Mouse (Mus musculus): ENCODE data around the gene Igflr1. TPM values are rescaled to one million over a fixed set of nuclear protein-coding genes. Genes with fewer than 3 reads are reported as not detected.

Igflr1 gene
- polyA plus RNA-seq, 1 experiment from 2014 or later = 3.6 TPM

DNA sequence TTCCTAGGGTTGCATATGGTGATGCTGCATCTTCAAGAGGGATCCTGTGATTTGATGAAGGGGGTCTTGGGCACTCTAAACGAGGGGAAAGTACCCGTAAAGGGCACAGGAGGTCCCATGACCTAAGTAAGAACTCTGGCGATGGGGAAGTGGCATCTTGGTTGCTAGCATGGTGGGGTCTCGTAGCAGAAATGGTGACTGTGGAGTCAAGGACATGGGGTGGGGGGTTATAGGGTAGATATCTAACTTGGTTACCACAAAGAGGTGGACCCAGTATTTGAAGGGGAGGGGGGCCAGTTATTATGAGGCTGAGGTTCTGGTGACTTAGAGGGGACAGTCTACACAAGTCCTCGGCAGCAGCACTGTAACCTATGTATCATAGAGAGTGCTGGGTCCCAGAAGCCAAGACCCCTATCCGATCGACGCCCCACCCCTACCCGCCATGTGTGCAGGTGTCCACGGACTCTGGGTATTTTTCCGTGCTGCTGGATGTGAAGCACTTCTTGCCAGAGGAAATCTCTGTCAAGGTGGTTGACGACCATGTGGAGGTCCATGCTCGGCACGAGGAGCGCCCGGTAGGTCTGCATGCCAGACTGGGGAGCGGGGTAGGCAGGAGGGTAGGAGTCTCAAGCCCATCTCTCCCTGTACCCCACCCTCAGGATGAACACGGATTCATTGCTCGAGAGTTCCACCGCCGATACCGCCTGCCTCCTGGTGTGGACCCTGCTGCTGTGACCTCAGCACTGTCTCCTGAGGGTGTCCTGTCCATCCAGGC is 11.2 kb upstream of the Igflr1 start:
- peak overlapping the region; percentile 96 for H3K27ac ChIP-seq (replicated peaks)
- peak overlapping the region; percentile 80 for H3K4me2 ChIP-seq
- no peak for ATAC-seq (ENCODE audit: extremely low read depth, insufficient number of reproducible peaks, low FRiP score, low TSS enrichment)

DNA sequence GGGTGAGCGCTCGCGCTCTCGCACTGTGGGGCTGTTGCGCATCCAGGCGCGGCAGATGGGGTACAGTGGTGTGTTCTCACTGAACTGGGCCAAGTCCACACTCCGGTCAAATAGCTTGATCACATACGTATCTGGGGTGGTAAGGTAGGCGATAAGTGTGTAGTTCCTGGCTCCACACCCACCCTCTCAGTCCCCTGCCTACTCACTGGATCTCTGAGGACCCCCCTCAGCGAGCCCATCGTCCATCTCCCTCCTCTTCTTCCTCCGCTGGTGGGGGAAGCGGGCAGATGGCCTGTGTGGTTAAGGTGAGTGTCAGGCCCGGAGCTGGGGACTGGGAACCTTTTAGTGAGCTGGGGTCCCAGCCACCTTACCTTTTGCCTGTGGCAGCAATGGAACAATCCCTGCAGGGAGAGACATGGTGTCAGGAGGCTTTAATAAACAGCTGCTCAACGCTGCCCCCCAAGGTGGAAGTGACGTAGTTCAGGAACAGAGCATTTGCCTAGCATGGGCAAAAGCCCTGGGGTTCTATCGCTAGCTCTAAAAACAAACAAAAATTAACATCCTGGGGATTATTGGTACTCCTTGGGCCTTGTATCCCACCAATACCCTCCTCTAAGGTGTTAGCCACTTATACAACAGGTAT is 8.2 kb upstream of the Igflr1 start:
- H3K9me3 ChIP-seq = no peaks in the 10 kb centered on the region
- H3K4me1 ChIP-seq = peaks cover 40% of the 10 kb centered on the region
- H3K36me3 ChIP-seq = peaks cover 45% of the 10 kb centered on the region
- no peak for ATAC-seq (ENCODE audit: extremely low read depth, insufficient number of reproducible peaks, low FRiP score, low TSS enrichment)
- H3K4me3 ChIP-seq = no peak overlapping the region
- no peak overlapping the region for H3K9ac ChIP-seq
- WGBS = 91% methylated on average over 18 of the region's 18 CpGs
- no peak overlapping the region for H3K4me2 ChIP-seq
- no peaks in the 10 kb centered on the region for H3K27me3 ChIP-seq (replicated peaks)
- no peak overlapping the region for H3K27ac ChIP-seq (replicated peaks)

More for the DNA sequence above, 11.2 kb upstream of the Igflr1 start:
- peak overlapping the region; percentile 79 for H3K4me3 ChIP-seq
- H3K4me1 ChIP-seq = peaks cover 34% of the 10 kb centered on the region
- 79% methylated on average over 22 of the region's 22 CpGs for WGBS
- H3K9ac ChIP-seq = peak overlapping the region; percentile 90
- H3K9me3 ChIP-seq = no peaks in the 10 kb centered on the region
- peaks cover 47% of the 10 kb centered on the region for H3K36me3 ChIP-seq
- H3K27me3 ChIP-seq (replicated peaks) = no peaks in the 10 kb centered on the region

DNA sequence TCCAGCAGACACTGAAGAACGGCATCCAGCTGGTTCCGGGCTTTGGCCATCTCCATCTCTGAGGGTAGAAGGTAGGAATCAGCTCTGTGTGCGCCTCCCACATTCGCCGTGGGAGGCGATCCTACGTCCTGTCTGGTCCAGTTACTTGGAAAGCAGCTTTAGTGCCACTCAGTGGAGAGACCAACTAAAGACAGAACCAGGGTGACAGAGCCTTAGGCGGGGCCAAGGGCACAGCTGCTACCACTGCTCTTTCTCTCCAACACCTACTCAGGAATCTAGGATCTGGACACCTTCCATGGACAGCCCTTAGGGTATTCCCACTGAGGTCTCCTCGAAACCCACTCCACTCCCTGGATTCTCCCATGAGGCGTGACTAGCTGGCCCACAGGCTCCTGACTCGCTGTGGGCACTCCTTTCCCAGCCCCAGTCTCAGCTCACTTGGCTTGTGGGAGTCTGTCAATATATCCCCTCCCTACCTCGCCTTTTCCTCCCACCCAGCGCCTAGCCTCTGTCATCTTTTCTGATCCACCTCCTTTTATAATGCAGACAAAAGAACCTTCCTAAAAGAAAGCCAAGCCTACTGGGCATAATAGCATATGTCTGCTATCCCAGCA is 7.2 kb upstream of the Igflr1 start:
- H3K4me2 ChIP-seq = peak overlapping the region; percentile 98
- 79% methylated on average over 13 of the region's 13 CpGs for WGBS
- no peak overlapping the region for H3K27ac ChIP-seq (replicated peaks)
- peak overlapping the region; percentile 90 for H3K9ac ChIP-seq
- H3K4me3 ChIP-seq = peak overlapping the region; percentile 72
- ATAC-seq (ENCODE audit: extremely low read depth, insufficient number of reproducible peaks, low FRiP score, low TSS enrichment) = no peak
- peaks cover 36% of the 10 kb centered on the region for H3K4me1 ChIP-seq
- H3K27me3 ChIP-seq (replicated peaks) = no peaks in the 10 kb centered on the region
- no peaks in the 10 kb centered on the region for H3K9me3 ChIP-seq
- H3K36me3 ChIP-seq = peaks cover 45% of the 10 kb centered on the region

DNA sequence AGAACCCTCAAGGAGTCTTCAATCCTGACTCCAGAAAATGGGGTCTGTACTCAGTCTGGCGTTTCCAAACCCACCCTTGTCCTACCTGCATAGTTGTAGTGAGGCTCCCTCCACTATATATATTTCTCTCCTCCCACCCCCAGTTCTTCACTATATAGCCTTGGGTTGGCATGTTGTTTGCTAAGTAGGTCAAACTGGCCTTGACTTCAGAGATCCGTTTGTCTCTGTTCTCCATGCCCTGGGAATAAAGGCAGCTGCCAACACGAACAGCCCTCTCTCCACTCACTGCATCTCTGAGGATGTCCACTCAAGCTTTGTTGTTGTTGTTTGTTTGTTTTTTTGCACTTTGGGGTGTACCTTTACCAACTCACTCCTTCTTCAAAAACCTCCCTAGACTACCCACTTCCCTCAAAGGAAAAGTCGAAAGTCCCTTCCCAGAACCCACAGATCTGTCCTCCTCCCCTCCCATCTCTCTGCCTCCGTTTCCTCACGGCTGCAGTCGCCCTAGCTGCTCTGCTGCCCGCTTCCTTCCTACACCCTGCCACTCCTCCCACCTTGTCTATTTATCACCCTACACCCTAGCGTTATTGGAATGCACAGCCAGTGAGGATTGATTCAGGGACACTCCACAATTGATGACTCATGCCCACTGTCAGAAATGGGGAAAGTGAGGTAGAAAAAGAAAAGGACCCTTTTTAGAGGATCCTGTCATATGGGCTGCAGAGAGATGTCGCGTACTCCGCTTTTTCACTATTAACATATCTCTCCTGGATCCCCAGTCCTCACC is 6.4 kb upstream of the Igflr1 start:
- Histone ChIP-seq H3K36me3 (peaks cover 45% of the 10 kb centered on the region), H3K27ac (replicated peaks) (peak overlapping the region; percentile 61), H3K9me3 (no peaks in the 10 kb centered on the region), H3K4me2 (peak overlapping the region; percentile 98), H3K4me1 (peaks cover 30% of the 10 kb centered on the region), H3K4me3 (peak overlapping the region; percentile 72), H3K27me3 (replicated peaks) (no peaks in the 10 kb centered on the region), H3K9ac (peak overlapping the region; percentile 90)
- 13% methylated on average over 12 of the region's 12 CpGs for WGBS
- ATAC-seq (ENCODE audit: extremely low read depth, insufficient number of reproducible peaks, low FRiP score, low TSS enrichment) = no peak

DNA sequence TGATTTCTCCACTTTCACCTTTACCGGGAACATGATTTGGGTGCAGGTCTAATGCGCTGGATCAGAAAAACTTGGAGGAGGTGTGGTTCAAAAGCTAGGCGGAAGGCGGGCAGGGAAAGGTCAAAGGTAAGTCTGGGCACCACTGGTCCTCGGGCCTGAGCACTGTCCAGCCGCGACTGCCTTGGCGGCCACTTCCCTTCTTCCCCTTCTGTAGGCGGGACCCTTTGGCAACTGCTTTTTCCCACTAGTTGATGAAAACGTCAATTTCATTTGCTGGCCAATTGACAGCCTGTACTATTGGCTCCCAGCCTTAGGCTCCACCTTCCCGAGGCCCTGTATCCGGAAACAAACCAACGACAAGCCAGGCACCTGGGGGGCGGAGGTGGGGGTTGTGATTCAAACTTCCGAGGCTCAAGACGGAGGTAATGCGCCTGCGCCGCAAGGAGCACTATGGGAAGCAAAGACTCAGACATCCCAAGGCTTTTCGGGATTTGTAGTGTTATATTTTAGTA is 5.7 kb upstream of the Igflr1 start, which contains the start of gene Lin37:
Lin37 (minus strand) TSS at position 396 of the 512 bp plus-strand sequence.
- ATAC-seq (ENCODE audit: extremely low read depth, insufficient number of reproducible peaks, low FRiP score, low TSS enrichment) = peak; percentile 61
- no peaks in the 10 kb centered on the region for H3K27me3 ChIP-seq (replicated peaks)
- H3K4me2 ChIP-seq = peak within 1 kb of the TSS; percentile 98
- WGBS = under 1% methylated on average over 20 of the region's 20 CpGs
- no peaks in the 10 kb centered on the region for H3K9me3 ChIP-seq
- peaks cover 45% of the 10 kb centered on the region for H3K36me3 ChIP-seq
- H3K4me3 ChIP-seq = peak within 1 kb of the TSS; percentile 72
- peak within 1 kb of the TSS; percentile 61 for H3K27ac ChIP-seq (replicated peaks)
- H3K4me1 ChIP-seq = peaks cover 33% of the 10 kb centered on the region
- H3K9ac ChIP-seq = peak within 1 kb of the TSS; percentile 90

DNA sequence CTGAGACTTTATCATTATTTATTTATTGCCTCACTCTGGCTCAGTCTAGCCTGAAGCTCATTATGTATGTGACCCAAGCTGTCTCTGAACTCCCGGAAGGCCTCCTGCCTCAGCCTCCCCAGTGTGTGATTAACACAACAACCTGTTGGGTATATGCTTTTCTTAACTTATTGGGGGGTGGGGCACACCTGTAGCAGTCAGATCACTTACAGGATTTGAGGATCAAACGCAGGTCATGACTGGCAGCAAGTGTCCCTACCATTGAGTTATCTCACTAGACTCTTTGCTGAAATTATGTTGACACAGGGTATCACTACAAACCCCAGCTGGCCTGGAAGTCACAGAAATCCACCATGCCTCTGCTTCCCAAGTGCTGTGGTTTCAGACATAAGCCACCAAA is 4.9 kb upstream of the Igflr1 start:
- WGBS = 64% methylated on average over 2 of the region's 2 CpGs
- no peaks in the 10 kb centered on the region for H3K27me3 ChIP-seq (replicated peaks)
- peak overlapping the region; percentile 98 for H3K4me2 ChIP-seq
- no peak for ATAC-seq (ENCODE audit: extremely low read depth, insufficient number of reproducible peaks, low FRiP score, low TSS enrichment)
- peaks cover 33% of the 10 kb centered on the region for H3K4me1 ChIP-seq
- peak overlapping the region; percentile 72 for H3K4me3 ChIP-seq
- peak overlapping the region; percentile 72 for H3K9ac ChIP-seq
- H3K9me3 ChIP-seq = no peaks in the 10 kb centered on the region
- peaks cover 43% of the 10 kb centered on the region for H3K36me3 ChIP-seq
- no peak overlapping the region; the same call in 1 of the 2 replicates for H3K27ac ChIP-seq (replicated peaks)

DNA sequence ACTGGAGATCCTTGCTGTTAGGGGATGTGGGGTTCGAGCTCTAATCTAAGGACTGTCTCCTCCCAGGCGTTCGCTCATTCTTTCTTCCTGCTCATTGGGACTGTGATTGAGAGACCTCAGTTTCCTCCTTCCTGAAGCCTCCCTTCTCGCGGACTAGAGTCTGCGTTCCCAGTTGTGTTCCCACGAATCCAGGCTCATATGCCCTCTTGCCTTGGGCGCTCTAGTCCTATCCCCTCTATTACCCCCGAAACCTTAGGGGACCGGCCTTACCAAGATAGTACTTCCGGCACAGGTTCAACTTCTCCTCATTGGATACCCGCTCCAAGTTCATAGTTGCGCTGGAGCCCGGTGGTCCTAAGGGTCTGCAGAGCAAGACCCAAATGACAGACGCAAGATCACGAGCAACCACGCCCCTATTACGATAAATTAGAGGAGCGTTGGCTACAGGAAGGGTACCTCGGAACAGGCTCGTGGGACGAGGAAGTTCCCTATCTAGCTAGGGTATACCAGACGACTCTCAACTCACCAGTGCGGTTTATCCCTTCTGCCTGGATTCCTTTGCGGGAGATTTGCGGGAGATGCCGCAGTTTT is 2.6 kb upstream of the Igflr1 start:
- H3K4me3 ChIP-seq = peak overlapping the region; percentile 91
- no peak for ATAC-seq (ENCODE audit: extremely low read depth, insufficient number of reproducible peaks, low FRiP score, low TSS enrichment)
- H3K27ac ChIP-seq (replicated peaks) = peak overlapping the region; percentile 98
- peaks cover 43% of the 10 kb centered on the region for H3K36me3 ChIP-seq
- H3K9ac ChIP-seq = peak overlapping the region; percentile 87
- peak overlapping the region; percentile 85 for H3K4me2 ChIP-seq
- peaks cover 33% of the 10 kb centered on the region for H3K4me1 ChIP-seq
- H3K9me3 ChIP-seq = no peaks in the 10 kb centered on the region
- WGBS = under 1% methylated on average over 27 of the region's 27 CpGs
- no peaks in the 10 kb centered on the region for H3K27me3 ChIP-seq (replicated peaks)

DNA sequence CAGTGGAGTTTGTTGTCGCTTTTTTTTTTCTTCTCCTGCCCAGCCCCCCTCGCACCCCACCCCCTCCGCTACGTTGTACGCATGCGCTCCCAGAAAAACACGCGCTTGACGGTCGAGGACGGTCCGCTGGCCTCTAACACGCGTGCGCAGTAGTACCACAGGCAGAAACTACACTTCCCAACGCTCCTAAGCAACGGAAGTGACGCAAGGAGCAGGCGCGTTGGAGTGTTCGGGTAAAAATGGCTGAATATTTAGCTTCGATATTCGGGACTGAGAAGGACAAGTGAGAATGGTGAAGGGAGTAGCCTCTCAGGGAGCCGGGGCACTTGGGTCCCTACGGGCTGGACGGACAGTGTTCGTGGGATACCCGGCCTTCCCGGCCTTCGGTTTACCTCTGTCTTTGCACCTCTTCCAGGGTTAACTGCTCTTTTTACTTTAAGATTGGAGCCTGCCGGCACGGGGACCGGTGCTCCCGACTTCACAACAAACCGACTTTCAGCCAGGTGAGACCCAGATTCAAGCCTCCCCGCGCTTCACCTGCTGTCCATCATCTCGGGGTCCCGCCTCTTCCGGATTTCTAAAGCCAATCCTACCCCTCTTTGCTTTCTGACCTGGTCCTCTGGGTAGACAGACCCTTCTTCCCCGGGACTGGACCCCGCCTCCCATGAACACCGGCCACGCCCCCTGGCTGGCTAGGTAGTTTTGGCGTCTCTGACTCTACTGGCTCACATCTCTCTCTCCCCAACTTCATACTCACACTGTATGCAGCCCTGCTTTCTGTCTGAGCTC is 1.9 kb upstream of the Igflr1 start, which contains the start of the genes U2af1l4, Gm49396 and Psenen:
U2af1l4 (plus strand) TSS at position 185 of the 789 bp plus-strand sequence.
Gm49396 (plus strand) TSS at position 228 of the 789 bp plus-strand sequence.
Psenen (minus strand) TSS at position 511 of the 789 bp plus-strand sequence.
- under 1% methylated on average over 44 of the region's 45 CpGs for WGBS
- peak; percentile 79 for ATAC-seq (ENCODE audit: extremely low read depth, insufficient number of reproducible peaks, low FRiP score, low TSS enrichment)
- peaks cover 26% of the 10 kb centered on the region for H3K4me1 ChIP-seq

DNA sequence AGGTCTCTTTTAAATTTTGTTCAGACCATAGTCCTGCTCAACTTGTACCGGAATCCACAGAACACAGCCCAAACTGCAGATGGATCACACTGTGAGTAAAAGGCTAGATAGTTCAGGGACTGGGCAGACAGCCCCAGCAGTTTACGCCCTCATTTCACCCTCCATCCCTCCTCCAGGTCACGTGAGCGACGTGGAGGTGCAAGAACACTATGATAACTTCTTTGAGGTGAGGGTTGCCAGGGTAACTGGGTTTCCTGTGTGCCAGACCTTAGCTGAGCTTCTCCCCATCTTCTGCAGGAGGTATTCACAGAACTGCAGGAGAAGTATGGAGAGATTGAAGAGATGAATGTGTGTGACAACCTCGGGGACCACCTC is 1.3 kb upstream of the Igflr1 start:
- H3K9ac ChIP-seq = peak overlapping the region; percentile 96
- peaks cover 52% of the 10 kb centered on the region for H3K36me3 ChIP-seq
- peaks cover 20% of the 10 kb centered on the region for H3K4me1 ChIP-seq
- WGBS = 19% methylated on average over 6 of the region's 6 CpGs
- H3K4me3 ChIP-seq = peak overlapping the region; percentile 91
- no peaks in the 10 kb centered on the region for H3K9me3 ChIP-seq
- H3K27me3 ChIP-seq (replicated peaks) = no peaks in the 10 kb centered on the region
- peak overlapping the region; percentile 85 for H3K4me2 ChIP-seq
- peak overlapping the region; percentile 98 for H3K27ac ChIP-seq (replicated peaks)
- ATAC-seq (ENCODE audit: extremely low read depth, insufficient number of reproducible peaks, low FRiP score, low TSS enrichment) = no peak

More for the DNA sequence above, 1.9 kb upstream of the Igflr1 start, which contains the start of the genes U2af1l4, Gm49396 and Psenen:
- Histone ChIP-seq H3K9ac (peak within 1 kb of the TSS; percentile 96), H3K27me3 (replicated peaks) (no peaks in the 10 kb centered on the region), H3K36me3 (peaks cover 46% of the 10 kb centered on the region), H3K4me2 (peak within 1 kb of the TSS; percentile 85), H3K27ac (replicated peaks) (peak within 1 kb of the TSS; percentile 98), H3K9me3 (no peaks in the 10 kb centered on the region), H3K4me3 (peak within 1 kb of the TSS; percentile 91)

DNA sequence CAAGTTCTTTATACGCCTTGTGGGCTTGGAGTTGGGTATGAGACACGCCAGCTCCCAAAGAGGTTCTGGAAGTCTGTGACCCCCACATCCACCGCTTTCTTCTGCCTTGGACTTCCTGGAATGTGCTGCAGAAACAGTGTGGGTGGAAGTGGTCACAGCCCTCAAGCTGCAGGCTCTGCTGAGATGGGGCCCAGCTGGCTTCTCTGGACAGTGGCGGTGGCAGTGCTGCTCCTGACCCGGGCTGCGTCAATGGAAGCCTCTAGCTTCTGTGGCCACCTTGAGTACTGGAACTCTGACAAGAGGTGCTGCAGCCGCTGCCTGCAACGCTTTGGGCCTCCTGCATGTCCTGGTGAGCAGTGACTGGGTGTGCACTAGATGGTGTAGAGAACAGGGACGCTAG is 806 bp downstream of the Igflr1 start:
- Histone ChIP-seq H3K9ac (no peak overlapping the region), H3K27me3 (replicated peaks) (no peaks in the 10 kb centered on the region), H3K4me1 (peaks cover 12% of the 10 kb centered on the region), H3K4me3 (no peak overlapping the region), H3K36me3 (peaks cover 73% of the 10 kb centered on the region), H3K9me3 (no peaks in the 10 kb centered on the region), H3K27ac (replicated peaks) (no peak overlapping the region), H3K4me2 (no peak overlapping the region)
- ATAC-seq (ENCODE audit: extremely low read depth, insufficient number of reproducible peaks, low FRiP score, low TSS enrichment) = no peak
- 80% methylated on average over 9 of the region's 9 CpGs for WGBS
